Mouse (Mus musculus) liver, postnatal 0 days (tissue): ENCODE results near the gene Cyp2c66. TPM values are rescaled to one million over a fixed set of nuclear protein-coding genes. Genes with fewer than 3 reads are reported as not detected.
"Not testable (repeated sequence)": the region's sequence is repeated elsewhere in the genome, so short reads cannot be mapped to it uniquely, and the experiment has no call there.

Experiments used
- ATAC-seq: fragments of 200-750 bp; cut with Nextera tagmentation; 2 replicates; pipeline ENCODE4 v1.8.0; 2017; ENCODE audit warnings: mild to moderate bottlenecking, moderate library complexity
- DNase-seq: peaks from one replicate; pipeline ENCODE4 v3.0.0-alpha.2; 2016
- H3K27ac ChIP-seq: fragments of 300-500 bp; sonication (generic); 2 replicates; pipeline ENCODE4 v1.5.1; 2014; ENCODE audit warnings: antibody characterized with exemption, moderate library complexity, mild to moderate bottlenecking, low read depth
- H3K27me3 ChIP-seq: fragments of 300-500 bp; sonication (generic); 2 replicates; pipeline ENCODE4 v1.6.1; 2014; ENCODE audit warnings: low read length, control low read depth, mixed read lengths; ENCODE audit not compliant: insufficient read depth
- H3K36me3 ChIP-seq: fragments of 300-500 bp; sonication (generic); replicated peaks from 2 replicates; pipeline ENCODE4 v1.6.1; 2014; ENCODE audit warnings: mild to moderate bottlenecking, control low read depth, low read length, moderate library complexity, mixed read lengths; ENCODE audit not compliant: insufficient read depth
- H3K4me1 ChIP-seq: fragments of 300-500 bp; sonication (generic); 2 replicates; pipeline ENCODE4 v1.6.1; 2014; ENCODE audit warnings: antibody characterized with exemption, mild to moderate bottlenecking, control low read depth; ENCODE audit not compliant: insufficient read depth
- H3K4me2 ChIP-seq: fragments of 300-500 bp; sonication (generic); 2 replicates; pipeline ENCODE4 v1.6.1; 2014; ENCODE audit warnings: low read depth, mild to moderate bottlenecking, low read length, moderate library complexity, mixed read lengths
- H3K4me3 ChIP-seq: fragments of 300-500 bp; sonication (generic); 2 replicates; pipeline ENCODE4 v1.5.1; 2014; ENCODE audit warnings: low read depth, low read length
- H3K9ac ChIP-seq: fragments of 300-500 bp; sonication (generic); replicated peaks from 2 replicates; pipeline ENCODE4 v1.6.1; 2014; ENCODE audit warnings: mild to moderate bottlenecking, moderate library complexity
- H3K9me3 ChIP-seq: fragments of 300-500 bp; sonication (generic); 2 replicates; pipeline ENCODE4 v1.6.1; 2016; ENCODE audit warnings: mild to moderate bottlenecking, control low read depth, low read length, mixed read lengths
- CTCF ChIP-seq: sonication (generic); IDR thresholded peaks from 2 replicates; pipeline ENCODE4 v1.5.1; 2016; ENCODE audit warnings: antibody characterized with exemption, low read depth
- EP300 ChIP-seq: IDR thresholded peaks from 2 replicates; pipeline ENCODE4 v1.6.1; 2016; ENCODE audit warnings: antibody characterized with exemption, low read depth, mild to moderate bottlenecking
- WGBS: fragments of 180-500 bp; shearing (Covaris S2); extraction: QIAGEN DNeasy Blood & Tissue Kit; methylation state at CpG from one replicate; pipeline ENCODE4 v1.1.7; 2014; ENCODE audit not compliant: insufficient replicate concordance; 5-methylcytosine and 5-hydroxymethylcytosine counted together
- polyA plus RNA-seq: library from polyadenylated mRNA; unstranded; fragments of >200 nt; fragmentation: Nextera tagmentation; extraction: Ambion mirVana; gene quantifications from 2 replicates; pipeline ENCODE4 v1.2.1, GENCODE M21; 2015

The Cyp2c66 gene
- not detected in 2 replicates for polyA plus RNA-seq

DNA sequence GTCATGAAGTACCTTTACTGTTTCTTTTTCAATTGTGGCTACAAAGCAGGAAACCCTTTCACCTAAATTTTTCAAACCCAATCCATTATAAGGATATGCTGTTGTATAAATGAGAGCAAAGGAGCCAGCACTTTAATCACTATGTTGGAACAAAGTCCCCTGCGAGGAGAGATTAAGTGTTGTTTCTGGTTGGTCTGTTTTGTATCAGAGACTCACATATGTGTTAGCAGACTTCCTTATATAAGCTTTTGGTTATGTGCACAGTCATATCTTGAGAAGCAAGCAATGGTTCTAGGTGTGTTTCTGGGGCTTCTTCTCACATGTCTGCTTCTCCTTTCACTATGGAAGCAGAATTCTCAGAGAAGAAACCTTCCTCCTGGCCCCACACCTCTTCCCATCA is at the start of gene Cyp2c66:
Gene Cyp2c66 (plus strand): TSS at position 255 of the 400 bp plus-strand sequence.
- Histone ChIP-seq H3K9me3 (no peaks in the 10 kb centered on the region), H3K27me3 (no peaks in the 10 kb centered on the region), H3K9ac (no peak within 1 kb of the TSS), H3K4me1 (no peaks in the 10 kb centered on the region), H3K4me2 (no peak within 1 kb of the TSS), H3K36me3 (no peaks in the 10 kb centered on the region), H3K4me3 (no peak within 1 kb of the TSS), H3K27ac (no peak within 1 kb of the TSS)
- WGBS = 83% methylated on average over 1 of the region's 1 CpGs
- ATAC-seq (no peak), DNase-seq (no peak)
- no peak for TF ChIP-seq CTCF
- no peak for TF ChIP-seq EP300

DNA sequence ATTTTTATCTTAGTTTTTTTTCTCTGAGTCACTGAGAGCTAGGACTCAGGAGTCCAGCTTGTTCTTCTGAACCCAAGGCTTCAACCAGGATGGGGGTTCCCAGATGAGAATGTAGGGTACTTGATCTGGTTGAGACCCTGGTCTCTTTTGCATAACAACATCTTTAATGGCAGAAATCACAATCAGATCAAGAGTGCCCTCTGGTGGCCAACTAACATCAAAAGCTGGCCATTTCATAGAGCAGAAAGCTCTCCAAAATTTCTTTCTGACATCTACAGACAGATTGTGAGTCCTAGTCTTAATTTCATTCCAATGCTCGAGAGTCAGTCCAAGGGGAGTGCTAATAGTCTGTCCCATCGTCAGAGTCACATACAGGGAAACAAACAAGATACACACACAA is 14.9 kb upstream of the Cyp2c66 start:
- DNase-seq, H3K4me3 ChIP-seq, H3K36me3 ChIP-seq, H3K27me3 ChIP-seq, H3K27ac ChIP-seq, H3K9ac ChIP-seq, ATAC-seq, H3K4me2 ChIP-seq, H3K9me3 ChIP-seq, H3K4me1 ChIP-seq: not testable (repeated sequence)
- WGBS = 53% methylated on average over 2 of the region's 2 CpGs

DNA sequence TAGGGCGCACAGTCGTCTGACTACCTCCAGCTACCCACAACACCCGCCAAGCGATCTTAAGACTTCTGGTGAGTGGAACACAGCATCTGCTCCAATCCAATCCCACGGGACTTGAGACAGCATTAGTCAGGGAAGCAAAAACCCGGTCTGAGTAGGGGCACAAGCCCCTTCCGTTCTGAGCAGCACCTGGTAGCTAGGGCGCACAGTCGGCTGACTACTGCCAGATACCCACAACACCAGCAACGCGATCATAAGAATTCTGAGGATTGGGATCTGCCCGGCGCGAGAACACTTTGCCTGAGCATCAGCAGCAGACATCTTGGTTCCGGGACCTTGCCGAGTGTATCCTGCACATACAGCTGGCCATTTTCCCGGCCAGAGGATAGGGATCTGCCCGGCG is 43.1 kb downstream of the Cyp2c66 start:
- not testable (repeated sequence) for H3K9me3 ChIP-seq, H3K9ac ChIP-seq, ATAC-seq, H3K27me3 ChIP-seq, H3K36me3 ChIP-seq, H3K4me2 ChIP-seq, DNase-seq, H3K4me1 ChIP-seq, H3K4me3 ChIP-seq, H3K27ac ChIP-seq
- WGBS = 73% methylated on average over 19 of the region's 19 CpGs

Other genes starting within 250 kb of the Cyp2c66 start
- 9.4 and 10.5 TPM in 2 replicates for gene Hells, start 183.0 kb upstream of the Cyp2c66 start, polyA plus RNA-seq
- 0.12 and 0.19 TPM in 2 replicates for gene Cyp2c55, start 106.9 kb upstream of the Cyp2c66 start, polyA plus RNA-seq
- gene Cyp2c65, start 52.9 kb upstream of the Cyp2c66 start, polyA plus RNA-seq = not detected in 2 replicates
- 0.31 and 0.33 TPM in 2 replicates for gene Cyp2c29, start 155.5 kb downstream of the Cyp2c66 start, polyA plus RNA-seq